Mouse (Mus musculus) C2C12 (cell line): ENCODE measurements around the gene Clp1. TPM values are rescaled to one million over a fixed set of nuclear protein-coding genes. Genes with fewer than 3 reads are reported as not detected.
"Not testable (repeated sequence)": the region's sequence is repeated elsewhere in the genome, so short reads cannot be mapped to it uniquely, and the experiment has no call there.

ENCODE experiments used
- H3K27me3 ChIP-seq: one replicate; pipeline ENCODE4 v1.6.1; 2011; ENCODE audit not compliant: control insufficient read depth, insufficient read depth, insufficient read length
- H3K36me3 ChIP-seq: one replicate; pipeline ENCODE4 v1.6.1; 2011; ENCODE audit not compliant: control insufficient read depth, insufficient read depth
- H3K4me3 ChIP-seq: one replicate; pipeline ENCODE4 v1.5.1; 2011; ENCODE audit warnings: mild to moderate bottlenecking, control low read depth; ENCODE audit not compliant: poor library complexity, insufficient read depth, severe bottlenecking
- H3K79me2 ChIP-seq: one replicate; pipeline ENCODE4 v1.6.1; 2011; ENCODE audit not compliant: control insufficient read depth, insufficient read depth
- H3K79me3 ChIP-seq: one replicate; pipeline ENCODE4 v1.6.1; 2011; ENCODE audit warnings: low read depth, control low read depth
- H3ac ChIP-seq: one replicate; pipeline ENCODE3; 2011; ENCODE audit warnings: low read depth; ENCODE audit not compliant: control insufficient read depth, insufficient read length
- CEBPB ChIP-seq: IDR thresholded peaks from one replicate; pipeline ENCODE4 v1.6.1; 2011; ENCODE audit warnings: low read depth, mild to moderate bottlenecking, control low read depth, moderate library complexity
- CTCF ChIP-seq: IDR thresholded peaks from one replicate; pipeline ENCODE4 v1.5.1; 2011; ENCODE audit not compliant: control insufficient read depth, insufficient read depth, insufficient read length
- FOSL1 ChIP-seq: IDR thresholded peaks from one replicate; pipeline ENCODE4 v1.8.0; 2011; ENCODE audit warnings: mild to moderate bottlenecking, low read length; ENCODE audit not compliant: poor library complexity, insufficient read depth, severe bottlenecking
- MAX ChIP-seq: IDR thresholded peaks from one replicate; pipeline ENCODE4 v1.6.1; 2011; ENCODE audit warnings: mild to moderate bottlenecking, control low read depth
- MYOD1 ChIP-seq: IDR thresholded peaks from one replicate; pipeline ENCODE4 v1.6.1; 2011; ENCODE audit warnings: low read depth; ENCODE audit not compliant: control insufficient read depth, insufficient read length
- MYOG ChIP-seq: IDR thresholded peaks from one replicate; pipeline ENCODE4 v1.6.1; 2011; ENCODE audit not compliant: control insufficient read depth, insufficient read length; ENCODE audit errors: extremely low read depth
- USF1 ChIP-seq: IDR thresholded peaks from one replicate; pipeline ENCODE4 v1.6.1; 2011; ENCODE audit warnings: low read depth, mild to moderate bottlenecking, control low read depth, moderate library complexity
- polyA plus RNA-seq: library from polyadenylated mRNA; unstranded; fragments of >200 nt; fragmentation: generic; extraction: Trizol; gene quantifications from one replicate; pipeline ENCODE4 v1.2.1, GENCODE M21; 2012; ENCODE audit warnings: missing spikeins

Gene Clp1
- polyA plus RNA-seq, 1 experiment = 13.9 TPM

DNA sequence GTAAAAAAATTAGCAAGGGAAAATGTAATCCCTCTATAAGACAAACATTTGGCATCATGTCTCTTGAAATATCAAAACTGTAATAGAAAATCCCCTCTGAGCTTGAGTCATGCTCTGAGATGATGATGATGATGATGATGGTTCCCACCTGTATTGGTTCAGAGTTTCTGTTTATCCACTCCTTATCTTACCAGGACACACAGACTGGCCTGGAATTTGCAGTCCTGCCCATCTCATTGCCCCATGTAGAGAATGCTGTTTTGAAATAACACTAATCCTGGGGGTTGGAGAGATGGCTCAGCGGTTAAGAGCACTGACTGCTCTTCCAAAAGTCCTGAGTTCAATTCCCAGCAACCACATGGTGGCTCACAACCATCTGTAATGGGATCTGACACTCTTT lies 5.2 kb upstream of the Clp1 start:
- no peak for TF ChIP-seq CEBPB
- TF ChIP-seq CTCF = no peak
- no peak for TF ChIP-seq MYOD1
- TF ChIP-seq MYOG = no peak
- no peak for TF ChIP-seq FOSL1
- no peak for TF ChIP-seq USF1
- TF ChIP-seq MAX = no peak
- H3K79me2 ChIP-seq = no peaks in the 10 kb centered on the region
- no peak overlapping the region for H3ac ChIP-seq
- H3K79me3 ChIP-seq = no peaks in the 10 kb centered on the region
- no peaks in the 10 kb centered on the region for H3K36me3 ChIP-seq
- no peaks in the 10 kb centered on the region for H3K27me3 ChIP-seq
- H3K4me3 ChIP-seq = no peak overlapping the region

DNA sequence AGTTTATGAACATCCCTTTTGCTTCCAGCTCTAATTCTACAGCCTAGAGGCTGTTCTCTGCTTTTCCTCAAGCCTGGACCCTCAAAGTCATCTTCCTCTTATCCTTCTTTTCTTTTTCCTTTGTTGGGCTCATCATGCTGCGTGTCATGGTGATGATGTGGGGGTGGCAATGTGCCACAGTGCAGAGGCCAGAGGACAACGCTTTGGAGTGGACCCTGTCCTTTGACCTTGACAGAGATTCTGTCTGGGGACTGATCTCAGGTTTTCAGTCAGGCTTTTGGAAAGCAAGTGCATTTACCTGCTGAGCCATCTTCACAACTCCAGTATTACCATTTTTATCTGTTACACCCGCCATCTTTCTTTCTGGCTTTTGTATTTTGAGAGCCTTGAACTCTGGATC lies 4.1 kb upstream of the Clp1 start:
- Histone ChIP-seq H3K27me3 (no peaks in the 10 kb centered on the region), H3K79me2 (peaks cover 9% of the 10 kb centered on the region), H3K79me3 (peaks cover 6% of the 10 kb centered on the region), H3ac (no peak overlapping the region), H3K36me3 (no peaks in the 10 kb centered on the region), H3K4me3 (no peak overlapping the region)
- TF ChIP-seq USF1 (no peak), MYOG (no peak), FOSL1 (no peak)

DNA sequence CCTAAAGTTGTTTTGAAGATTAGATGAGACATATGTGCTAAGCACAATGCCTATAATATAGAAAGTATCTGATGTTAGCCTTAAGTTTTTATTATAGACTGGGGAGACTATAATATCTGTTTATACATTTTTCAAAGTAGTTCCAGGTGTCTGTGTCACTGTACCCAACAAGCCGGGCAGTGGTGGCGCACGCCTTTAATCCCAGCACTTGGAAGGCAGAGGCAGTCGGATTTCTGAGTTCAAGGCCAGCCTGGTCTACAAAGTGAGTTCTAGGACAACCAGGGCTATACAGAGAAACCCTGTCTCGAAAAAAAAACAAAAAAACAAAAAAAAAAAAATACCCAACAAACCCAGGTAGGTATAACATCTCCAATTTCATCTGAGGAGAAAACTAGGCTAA lies 1.0 kb upstream of the Clp1 start:
- not testable (repeated sequence) for H3K27me3 ChIP-seq, H3K4me3 ChIP-seq, H3ac ChIP-seq
- H3K79me2 ChIP-seq = peaks cover 36% of the 10 kb centered on the region
- peaks cover 29% of the 10 kb centered on the region for H3K36me3 ChIP-seq
- H3K79me3 ChIP-seq = peaks cover 24% of the 10 kb centered on the region

DNA sequence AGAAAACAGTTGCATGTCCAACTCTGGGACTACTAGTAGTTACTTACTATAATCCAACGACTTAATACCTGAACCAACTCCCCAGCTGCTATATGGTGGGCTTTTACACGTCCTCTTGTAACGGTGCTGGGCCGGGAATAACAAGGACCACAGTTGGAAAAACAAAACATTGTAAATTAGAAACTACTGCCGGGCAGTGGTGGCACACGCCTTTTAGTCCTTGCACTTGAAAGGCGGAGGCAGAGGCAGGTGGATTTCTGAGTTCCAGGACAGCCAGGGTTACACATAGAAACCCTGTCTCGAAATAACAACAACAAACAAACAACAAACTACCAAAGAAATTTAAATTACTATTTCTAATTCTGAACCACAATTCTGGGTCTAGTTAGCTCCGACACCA lies 434 bp downstream of the Clp1 start:
- Histone ChIP-seq H3K27me3 (no peaks in the 10 kb centered on the region), H3K36me3 (peaks cover 38% of the 10 kb centered on the region), H3K79me3 (peaks cover 24% of the 10 kb centered on the region), H3ac (peak overlapping the region; percentile 46), H3K79me2 (peaks cover 36% of the 10 kb centered on the region), H3K4me3 (peak overlapping the region; percentile 86)
- no peak for TF ChIP-seq CTCF

DNA sequence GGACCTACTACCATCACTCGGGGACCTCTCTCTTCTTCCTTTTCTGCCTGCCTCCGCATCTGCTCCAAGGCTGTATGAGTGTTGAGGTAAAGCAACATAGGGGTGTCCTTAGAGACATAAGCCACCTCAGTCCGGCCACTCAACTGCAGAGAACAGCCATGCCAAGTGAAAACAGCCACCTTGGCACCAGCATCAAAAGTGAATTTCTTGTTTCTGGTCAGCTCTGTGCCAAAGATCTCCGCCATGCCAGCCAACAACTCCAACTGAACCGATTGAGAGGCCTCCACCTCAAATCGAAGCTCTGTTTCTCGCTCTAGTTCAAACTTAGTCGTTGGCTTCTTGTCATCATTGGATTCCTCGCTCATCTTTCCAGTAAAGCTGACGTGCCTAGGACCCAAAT lies 1.4 kb downstream of the Clp1 start:
- peaks cover 46% of the 10 kb centered on the region for H3K36me3 ChIP-seq
- TF ChIP-seq CEBPB (no peak), CTCF (no peak), MAX (no peak), MYOG (no peak)
- H3K79me2 ChIP-seq = peaks cover 36% of the 10 kb centered on the region
- H3ac ChIP-seq = no peak overlapping the region
- H3K27me3 ChIP-seq = no peaks in the 10 kb centered on the region
- H3K4me3 ChIP-seq = no peak overlapping the region
- H3K79me3 ChIP-seq = peaks cover 26% of the 10 kb centered on the region

DNA sequence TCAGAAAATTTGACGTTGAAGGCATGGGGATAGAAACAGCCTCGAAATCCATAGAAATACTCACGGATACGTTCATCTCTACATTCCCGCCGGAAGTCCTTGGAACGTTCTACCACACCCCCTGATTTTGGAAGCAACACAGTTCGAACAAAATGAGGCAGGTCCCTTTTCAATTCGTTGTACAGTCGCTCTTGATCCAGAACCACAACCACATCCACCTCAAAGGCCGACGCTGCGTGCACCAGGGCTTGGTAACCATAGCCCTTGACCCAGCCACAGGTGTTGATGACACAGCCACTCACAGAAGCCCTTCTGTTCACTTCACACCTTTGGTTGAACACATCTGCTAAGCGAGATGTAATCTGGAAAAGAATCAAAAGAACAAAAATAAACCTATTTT lies 3.3 kb downstream of the Clp1 start:
- H3K79me3 ChIP-seq = peaks cover 28% of the 10 kb centered on the region
- no peak overlapping the region for H3K4me3 ChIP-seq
- no peak overlapping the region for H3ac ChIP-seq
- peaks cover 46% of the 10 kb centered on the region for H3K36me3 ChIP-seq
- no peak for TF ChIP-seq MAX
- TF ChIP-seq FOSL1 = no peak
- no peak for TF ChIP-seq USF1
- TF ChIP-seq MYOD1 = no peak
- H3K27me3 ChIP-seq = no peaks in the 10 kb centered on the region
- H3K79me2 ChIP-seq = peaks cover 36% of the 10 kb centered on the region

DNA sequence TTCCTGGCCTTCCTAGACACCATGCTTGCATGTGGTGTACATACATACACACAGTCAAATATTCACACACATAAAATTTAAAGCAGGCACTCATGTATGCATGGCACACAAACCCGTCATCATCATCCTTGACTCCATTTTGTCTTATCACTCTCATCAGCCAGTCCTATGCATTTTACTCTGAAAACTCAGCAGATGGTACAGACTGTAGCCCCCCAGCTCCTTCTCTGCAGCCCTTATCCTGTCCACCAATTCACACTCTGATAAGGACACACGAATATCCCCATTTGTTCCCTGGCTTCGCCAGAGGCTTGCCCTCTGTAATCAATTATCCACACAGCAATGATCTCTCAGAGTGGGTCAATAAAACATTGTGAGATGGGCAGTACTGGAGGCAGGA lies 6.0 kb downstream of the Clp1 start:
- Histone ChIP-seq H3K36me3 (peaks cover 46% of the 10 kb centered on the region), H3K4me3 (no peak overlapping the region), H3K27me3 (no peaks in the 10 kb centered on the region), H3ac (no peak overlapping the region), H3K79me2 (peaks cover 27% of the 10 kb centered on the region), H3K79me3 (peaks cover 22% of the 10 kb centered on the region)
- TF ChIP-seq CEBPB = no peak
- no peak for TF ChIP-seq MAX
- TF ChIP-seq FOSL1 = no peak
- TF ChIP-seq MYOG = no peak
- TF ChIP-seq CTCF = no peak
- no peak for TF ChIP-seq USF1
- no peak for TF ChIP-seq MYOD1
